Mouse (Mus musculus) CH12.LX (cell line): ENCODE measurements around the gene Itga2b. TPM values are rescaled to one million over a fixed set of nuclear protein-coding genes. Genes with fewer than 3 reads are reported as not detected.

ENCODE experiments used
- DNase-seq: peaks from one replicate; pipeline ENCODE4 v3.0.0-alpha.2; 2013; ENCODE audit errors: extremely low read depth
- H3K27ac ChIP-seq: 2 replicates; pipeline ENCODE4 v1.5.1; 2012; ENCODE audit warnings: low read depth, mild to moderate bottlenecking, control low read depth, moderate library complexity; ENCODE audit not compliant: insufficient read depth
- H3K27me3 ChIP-seq: replicated peaks from 2 replicates; pipeline ENCODE3; 2012; ENCODE audit warnings: inconsistent platforms
- H3K36me3 ChIP-seq, 2 experiments: replicated peaks in 1 of 2; 2 replicates each; pipeline versions ENCODE3 to v1.6.1; 2012; ENCODE audit warnings: inconsistent platforms in 1 of 2, low read length in 1 of 2, mild to moderate bottlenecking in 1 of 2, mixed read lengths in 1 of 2, moderate library complexity in 1 of 2; ENCODE audit not compliant: control insufficient read depth in 1 of 2, insufficient read depth in 1 of 2
- H3K4me1 ChIP-seq, 2 experiments: 2 replicates each; pipeline ENCODE4 v1.6.1; 2012; ENCODE audit warnings: inconsistent platforms in 1 of 2, moderate library complexity in 1 of 2; ENCODE audit not compliant: insufficient read depth in 2 of 2, control insufficient read depth in 1 of 2
- H3K4me2 ChIP-seq: 2 replicates; pipeline ENCODE4 v1.6.1; 2012; ENCODE audit warnings: low read depth, mild to moderate bottlenecking, control low read depth; ENCODE audit not compliant: poor library complexity, insufficient read depth, severe bottlenecking
- H3K4me3 ChIP-seq, 3 experiments: fragments of 150-350 bp in 1 of 3; sonication (generic) in 1 of 3; replicated peaks in 1 of 3; 2 replicates each; pipeline versions ENCODE3 to v1.5.1; 2011 to 2012; ENCODE audit warnings: low read depth in 2 of 3, low read length in 2 of 3, mild to moderate bottlenecking in 2 of 3, moderate library complexity in 2 of 3, control low read depth in 1 of 3, improper control_type of control experiment in 1 of 3, inconsistent platforms in 1 of 3, mixed read lengths in 1 of 3; ENCODE audit not compliant: poor library complexity in 1 of 3
- H3K79me2 ChIP-seq: replicated peaks from 2 replicates; pipeline ENCODE4 v1.6.1; 2012; ENCODE audit warnings: mild to moderate bottlenecking, moderate library complexity; ENCODE audit not compliant: control insufficient read depth, poor library complexity, insufficient read depth, severe bottlenecking; ENCODE audit errors: extremely low read depth
- H3K9ac ChIP-seq: 2 replicates; pipeline ENCODE4 v1.6.1; 2012; ENCODE audit warnings: low read depth, mild to moderate bottlenecking, control low read depth, moderate library complexity; ENCODE audit not compliant: insufficient read depth
- H3K9me3 ChIP-seq: replicated peaks from 2 replicates; pipeline ENCODE3; 2012; ENCODE audit warnings: low read length, inconsistent platforms, mixed read lengths
- CHD1 ChIP-seq: IDR thresholded peaks from 2 replicates; pipeline ENCODE4 v1.6.1; 2012; ENCODE audit warnings: low read depth, low read length, improper control_type of control experiment, inconsistent platforms
- CTCF ChIP-seq, 2 experiments: IDR thresholded peaks in 1 of 2; conservative IDR thresholded peaks in 1 of 2; 2 replicates each; pipeline ENCODE4 v1.5.1; 2011 to 2012; ENCODE audit warnings: low read depth in 2 of 2, low read length in 2 of 2, improper control_type of control experiment in 1 of 2, inconsistent platforms in 1 of 2, mild to moderate bottlenecking in 1 of 2, moderate library complexity in 1 of 2
- E2F4 ChIP-seq: IDR thresholded peaks from 2 replicates; pipeline ENCODE4 v1.6.1; 2011; ENCODE audit warnings: low read depth, low read length, improper control_type of control experiment; ENCODE audit not compliant: insufficient replicate concordance
- EP300 ChIP-seq: IDR thresholded peaks from 2 replicates; pipeline ENCODE4 v1.6.1; 2011; ENCODE audit warnings: low read length, improper control_type of control experiment
- ETS1 ChIP-seq: conservative IDR thresholded peaks from 2 replicates; pipeline ENCODE4 v1.6.1; 2012; ENCODE audit warnings: low read depth, mild to moderate bottlenecking, inconsistent platforms, low read length, improper control_type of control experiment, moderate library complexity
- GABPA ChIP-seq: IDR thresholded peaks from 2 replicates; pipeline ENCODE4 v1.6.1; 2012; ENCODE audit warnings: low read depth, low read length, improper control_type of control experiment, inconsistent platforms; ENCODE audit not compliant: insufficient replicate concordance
- IRF4 ChIP-seq: IDR thresholded peaks from 2 replicates; pipeline ENCODE4 v1.6.1; 2014; ENCODE audit warnings: low read depth, mild to moderate bottlenecking, inconsistent platforms, low read length, improper control_type of control experiment
- KAT2A ChIP-seq: IDR thresholded peaks from 2 replicates; pipeline ENCODE4 v1.6.1; 2012; ENCODE audit warnings: low read length, improper control_type of control experiment, inconsistent platforms; ENCODE audit not compliant: insufficient replicate concordance
- MAFK ChIP-seq: IDR thresholded peaks from 2 replicates; pipeline ENCODE4 v1.6.1; 2011; ENCODE audit warnings: low read length, improper control_type of control experiment; ENCODE audit not compliant: insufficient replicate concordance
- MAX ChIP-seq: IDR thresholded peaks from 2 replicates; pipeline ENCODE4 v1.6.1; 2011; ENCODE audit warnings: low read length, improper control_type of control experiment
- MXI1 ChIP-seq: IDR thresholded peaks from 2 replicates; pipeline ENCODE4 v1.6.1; 2011; ENCODE audit warnings: mild to moderate bottlenecking, low read depth, low read length, improper control_type of control experiment
- NELFE ChIP-seq: IDR thresholded peaks from 2 replicates; pipeline ENCODE4 v1.6.1; 2011; ENCODE audit warnings: low read depth, low read length, improper control_type of control experiment
- POLR2A ChIP-seq: IDR thresholded peaks from 2 replicates; pipeline ENCODE4 v1.6.1; 2011; ENCODE audit warnings: low read depth, mild to moderate bottlenecking, improper control_type of control experiment, low read length
- RAD21 ChIP-seq: IDR thresholded peaks from 2 replicates; pipeline ENCODE4 v1.6.1; 2011; ENCODE audit warnings: low read depth, mild to moderate bottlenecking, low read length, improper control_type of control experiment, moderate library complexity
- SIN3A ChIP-seq: IDR thresholded peaks from 2 replicates; pipeline ENCODE4 v1.6.1; 2012; ENCODE audit warnings: low read length, improper control_type of control experiment, inconsistent platforms
- SMC3 ChIP-seq: IDR thresholded peaks from 2 replicates; pipeline ENCODE4 v1.6.1; 2011; ENCODE audit warnings: low read depth, low read length, improper control_type of control experiment
- TBP ChIP-seq: conservative IDR thresholded peaks from 2 replicates; pipeline ENCODE4 v1.6.1; 2011; ENCODE audit warnings: low read depth, low read length, improper control_type of control experiment
- TCF12 ChIP-seq: IDR thresholded peaks from 2 replicates; pipeline ENCODE4 v1.6.1; 2014; ENCODE audit warnings: low read depth, mild to moderate bottlenecking, inconsistent platforms, low read length, improper control_type of control experiment
- UBTF ChIP-seq: IDR thresholded peaks from 2 replicates; pipeline ENCODE4 v1.6.1; 2012; ENCODE audit warnings: low read depth, mild to moderate bottlenecking, inconsistent platforms, low read length, improper control_type of control experiment, moderate library complexity
- USF2 ChIP-seq: conservative IDR thresholded peaks from 2 replicates; pipeline ENCODE4 v1.6.1; 2011; ENCODE audit warnings: low read depth, low read length, improper control_type of control experiment
- ZKSCAN1 ChIP-seq: IDR thresholded peaks from 2 replicates; pipeline ENCODE4 v1.6.1; 2012; ENCODE audit warnings: low read depth, inconsistent platforms, low read length, improper control_type of control experiment, borderline replicate concordance
- ZNF384 ChIP-seq: IDR thresholded peaks from 2 replicates; pipeline ENCODE4 v1.6.1; 2012; ENCODE audit warnings: low read depth, low read length, improper control_type of control experiment, inconsistent platforms
- dilution Hi-C: fragments of 300-500 bp; cut with MboI; formaldehyde crosslinking; loops from 2 replicates; pipeline ENCODE4 v1.14.3; 2020; ENCODE audit warnings: low sequenced_read_pairs; ENCODE audit not compliant: extremely low pct_unique_long_range_greater_than_20kb, extremely low pct_ligation_motif_present
- in situ Hi-C: fragments of 300-500 bp; cut with MboI; formaldehyde crosslinking; loops from 3 replicates; pipeline ENCODE4 v1.14.3; 2019; ENCODE audit warnings: low sequenced_read_pairs, low pct_ligation_motif_present, low pct_unique_long_range_greater_than_20kb, mixed read lengths
- polyA plus RNA-seq: library from polyadenylated mRNA; unstranded; fragments of >175 nt; gene quantifications from 2 replicates; pipeline ENCODE4 v1.2.1, GENCODE M21; 2012; ENCODE audit warnings: low read depth; ENCODE audit not compliant: insufficient read length
- total RNA-seq, 2 experiments: library from RNA; depleted of rRNA; stranded (reverse); fragments of 300-350 nt in 1 of 2; fragments of >200 nt in 1 of 2; gene quantifications; 2 replicates each; pipeline ENCODE4 v1.2.3; 2012 to 2014

Gene Itga2b
- total and polyA plus RNA-seq, 3 experiments = 0.95 to 3.6 (median 3.0) TPM

- Histone ChIP-seq H3K27ac (no peak overlapping the region), H3K36me3 (no peaks in the 10 kb centered on the region), H3K9me3 (peaks cover 13% of the 10 kb centered on the region), H3K4me2 (no peak overlapping the region), H3K79me2 (no peaks in the 10 kb centered on the region), H3K4me1 (peaks cover 0 to 4% of the 10 kb centered on the region in 2 experiments; a peak in 2 of 4 replicates), H3K9ac (no peak overlapping the region), H3K4me3 (no peak overlapping the region), H3K27me3 (no peaks in the 10 kb centered on the region)
- DNase-seq = no peak
- dilution Hi-C loops = loop anchor here (25.0 kb wide), 1 partner anchor 107 kb away; the partner anchor contains the start of gene Ubtf
- in situ Hi-C loops = no loop called here
- TF ChIP-seq GABPA (no peak), MXI1 (no peak), POLR2A (no peak), EP300 (no peak)
Measured at GRCm38 (mm10) chr11:102418887-102419286, 51.0 kb downstream of the Itga2b start.

GRCm38 (mm10) chr11:102417160-102417559 is 52.8 kb downstream of the Itga2b start:
- Histone ChIP-seq H3K9ac (no peak overlapping the region), H3K27ac (no peak overlapping the region), H3K4me2 (no peak overlapping the region), H3K27me3 (no peaks in the 10 kb centered on the region), H3K9me3 (peaks cover 13% of the 10 kb centered on the region), H3K36me3 (no peaks in the 10 kb centered on the region), H3K4me1 (peaks cover 0 to 4% of the 10 kb centered on the region in 2 experiments; a peak in 2 of 4 replicates), H3K79me2 (no peaks in the 10 kb centered on the region), H3K4me3 (no peak overlapping the region)
- in situ Hi-C loops (no loop called here), dilution Hi-C loops (loop anchor here (25.0 kb wide), 1 partner anchor 105 kb away; the partner anchor contains the start of gene Ubtf)
- no peak for TF ChIP-seq USF2
- no peak for TF ChIP-seq ZKSCAN1
- no peak for TF ChIP-seq TCF12
- no peak for TF ChIP-seq ETS1
- TF ChIP-seq CHD1 = no peak
- TF ChIP-seq RAD21 = no peak
- TF ChIP-seq MAFK = no peak
- TF ChIP-seq NELFE = no peak
- TF ChIP-seq E2F4 = no peak
- no peak for TF ChIP-seq KAT2A
- no peak for TF ChIP-seq MAX
- no peak for TF ChIP-seq IRF4
- TF ChIP-seq UBTF = no peak
- no peak for TF ChIP-seq TBP
- TF ChIP-seq SMC3 = no peak
- TF ChIP-seq ZNF384 = no peak
- TF ChIP-seq SIN3A = no peak
- TF ChIP-seq CTCF (conservative IDR thresholded peaks at IDR 0.05 in 1 of 2, IDR thresholded peaks at IDR 0.05 in 1 of 2; ENCODE audit: low read depth in 2 of 2, low read length in 2 of 2) = no peak
- no peak for TF ChIP-seq POLR2A
- DNase-seq = no peak
